Mouse (Mus musculus): Measurements from ENCODE around the gene Cntd1. TPM values are rescaled to one million over a fixed set of nuclear protein-coding genes. Genes with fewer than 3 reads are reported as not detected.

The Cntd1 gene
- 1.2 and 1.6 TPM in 2 replicates for total RNA-seq (2015)
- 1.7 TPM in 2 replicates for total RNA-seq (2017)

- peak; percentile 97 for ATAC-seq (ENCODE audit: poor library complexity, severe bottlenecking)
Observed at GRCm38 (mm10) chr11:101278223-101279192, at the start of gene Cntd1, which contains the start of gene Coa3. TSS of gene Cntd1 (plus strand) at chr11:101279012. TSS of gene Coa3 (minus strand) at chr11:101279114.

- ATAC-seq (ENCODE audit: poor library complexity, severe bottlenecking) = no peak
Observed at GRCm38 (mm10) chr11:101229361-101229900, 49.4 kb upstream of the Cntd1 start.

DNA sequence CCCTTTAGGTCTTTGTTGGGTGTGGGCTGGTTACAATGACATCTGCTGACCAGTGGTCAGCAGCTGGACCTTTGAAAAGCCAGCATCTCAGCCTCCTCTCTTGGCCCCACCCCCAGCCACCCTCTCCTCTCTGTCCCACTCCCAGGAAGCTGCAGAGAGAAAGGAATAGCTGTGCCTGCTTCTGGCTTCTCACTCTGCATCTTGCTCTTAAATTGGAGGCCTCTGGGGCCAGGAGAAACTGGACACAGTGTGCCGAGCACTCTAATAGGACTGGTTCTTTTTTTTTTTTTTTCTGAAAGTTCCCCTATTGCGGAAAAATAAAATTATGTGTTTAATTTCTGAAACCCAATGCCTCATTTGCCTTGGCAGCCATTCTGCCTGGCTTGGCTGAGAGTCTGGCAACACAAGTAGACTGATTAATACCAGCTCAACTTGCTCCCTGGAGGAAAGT, 48.7 kb upstream of the Cntd1 start:
- ATAC-seq (ENCODE audit: poor library complexity, severe bottlenecking) = no peak

DNA sequence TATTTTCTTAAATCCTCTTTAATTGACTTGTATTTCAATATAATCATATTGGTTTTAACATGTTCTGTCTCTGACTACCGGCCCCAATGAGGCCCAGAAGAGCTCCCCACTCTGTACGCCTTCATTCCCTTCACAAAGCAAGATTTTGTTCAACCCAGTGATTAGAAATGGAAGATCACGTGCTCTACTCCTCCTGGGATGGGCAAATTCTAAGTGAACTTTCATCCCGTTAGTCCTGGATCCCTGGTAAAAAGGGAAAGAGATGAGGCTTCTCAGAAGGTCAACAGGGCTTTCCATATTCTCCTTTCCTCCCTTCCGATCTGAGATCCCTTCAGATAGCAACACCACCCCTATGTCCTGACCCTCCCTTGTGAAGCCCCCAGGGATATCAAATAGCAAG, 48.3 kb upstream of the Cntd1 start:
- no peak for ATAC-seq (ENCODE audit: poor library complexity, severe bottlenecking)

- peak; percentile 27; the same call in 1 of the 2 replicates for ATAC-seq (ENCODE audit: poor library complexity, severe bottlenecking)
Observed at GRCm38 (mm10) chr11:101230991-101231871, 47.6 kb upstream of the Cntd1 start.

GRCm38 (mm10) chr11:101232010-101232839, 46.6 kb upstream of the Cntd1 start:
- ATAC-seq (ENCODE audit: poor library complexity, severe bottlenecking) = peak; percentile 47; the same call in 1 of the 2 replicates

DNA sequence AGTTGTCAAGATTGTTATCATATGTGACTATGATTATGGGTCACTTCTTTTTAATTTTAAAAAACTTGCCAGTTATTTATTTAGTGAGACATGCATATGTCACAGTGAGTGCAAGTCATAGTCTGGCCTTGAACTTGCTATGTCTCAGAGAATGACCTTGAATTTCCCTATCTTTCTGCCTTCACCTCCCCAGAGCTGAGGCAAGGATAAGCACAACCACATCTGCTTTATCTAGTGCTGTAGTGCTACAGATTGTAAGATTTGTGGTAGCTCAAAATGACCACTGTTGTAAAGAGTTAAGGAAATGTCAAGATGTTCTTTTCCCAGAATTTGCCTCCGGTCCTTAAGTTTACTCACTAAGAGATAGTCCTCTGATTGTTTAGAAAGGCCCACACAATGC, 45.6 kb upstream of the Cntd1 start:
- ATAC-seq (ENCODE audit: poor library complexity, severe bottlenecking) = no peak

DNA sequence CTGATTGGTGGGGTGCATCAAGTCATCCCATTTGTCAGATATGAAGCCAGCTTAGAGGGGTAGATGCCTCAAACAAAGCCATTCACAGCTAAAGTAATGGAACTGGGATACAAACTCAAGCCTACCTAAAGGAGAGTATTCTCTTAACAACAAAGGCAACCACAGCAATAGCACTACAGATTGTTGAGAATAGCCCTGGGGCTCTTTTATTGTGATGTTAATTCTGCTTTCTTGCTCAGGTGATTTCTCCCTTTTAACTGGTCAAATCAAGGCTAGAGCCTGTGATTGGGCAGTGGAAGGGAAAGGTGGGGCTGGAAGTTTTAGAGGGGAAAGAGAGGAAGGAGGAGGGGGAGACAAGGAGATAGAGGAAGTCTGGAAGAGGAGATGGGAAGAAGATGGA, 44.7 kb upstream of the Cntd1 start:
- no peak for ATAC-seq (ENCODE audit: poor library complexity, severe bottlenecking)

DNA sequence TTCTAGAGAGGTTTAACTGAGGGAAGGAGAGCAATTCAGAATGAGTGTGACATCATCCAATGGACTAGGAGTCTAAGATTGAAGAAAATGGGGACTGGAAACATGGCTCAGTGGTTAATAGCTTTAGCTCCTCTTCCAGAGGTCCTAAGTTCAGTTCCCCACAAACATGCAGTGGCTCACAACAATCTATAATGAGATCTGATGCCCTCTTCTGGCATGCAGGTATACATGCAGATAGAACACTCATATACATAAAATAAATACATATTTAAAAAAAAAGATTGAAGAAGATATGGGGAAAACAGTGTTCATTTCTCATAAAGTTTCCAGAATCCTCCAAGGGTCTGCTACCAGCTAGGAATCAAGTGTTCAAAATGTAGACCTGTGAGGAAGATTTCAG, 43.4 kb upstream of the Cntd1 start:
- ATAC-seq (ENCODE audit: poor library complexity, severe bottlenecking) = no peak

DNA sequence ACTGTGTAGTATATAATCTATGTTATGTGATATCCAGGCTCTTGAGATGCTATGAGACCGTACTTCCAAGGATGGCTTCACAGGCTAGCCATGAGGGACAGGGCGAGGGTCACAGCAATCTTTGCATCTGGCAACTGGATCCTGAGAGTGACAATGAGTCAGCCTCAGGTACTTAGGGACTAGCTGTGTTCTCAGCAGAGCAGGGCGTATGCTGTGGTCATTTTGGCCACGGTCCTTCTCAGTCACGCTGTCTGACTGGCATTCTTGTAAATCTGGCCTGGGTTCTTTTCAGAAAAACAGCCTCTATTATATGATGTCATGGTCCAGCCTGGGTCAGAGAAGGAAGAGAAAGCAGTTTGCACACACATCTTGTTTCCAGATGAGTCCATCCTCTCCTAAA, 42.0 kb upstream of the Cntd1 start:
- ATAC-seq (ENCODE audit: poor library complexity, severe bottlenecking) = no peak

DNA sequence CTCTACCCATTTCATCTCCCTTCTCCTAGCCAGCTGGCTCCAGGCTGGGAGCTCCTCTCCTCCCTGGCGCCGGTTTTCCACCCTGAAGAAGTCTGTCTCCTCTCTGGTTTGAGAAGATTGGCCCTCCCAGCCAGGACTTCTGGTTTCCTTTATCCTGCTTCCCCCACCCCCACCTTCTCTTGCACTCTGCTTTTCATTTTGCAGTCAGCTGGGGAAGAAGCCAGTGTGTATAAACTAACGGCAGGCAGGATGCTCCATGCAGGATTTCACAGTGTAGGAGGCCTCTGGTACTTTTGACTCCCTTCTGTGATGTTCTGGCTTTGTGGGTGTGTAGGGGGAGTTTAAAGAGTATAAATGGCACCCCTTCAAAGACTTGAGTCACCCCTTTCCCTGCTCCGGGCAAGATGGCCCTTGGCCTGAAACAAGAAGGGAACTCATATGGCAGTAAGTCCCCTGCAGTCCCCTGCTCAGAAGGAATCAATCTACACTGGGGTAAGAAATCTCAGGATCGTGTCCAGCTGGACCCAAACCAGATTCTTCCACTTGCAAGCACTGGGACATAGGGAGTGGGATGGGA, 40.7 kb upstream of the Cntd1 start:
- ATAC-seq (ENCODE audit: poor library complexity, severe bottlenecking) = no peak

DNA sequence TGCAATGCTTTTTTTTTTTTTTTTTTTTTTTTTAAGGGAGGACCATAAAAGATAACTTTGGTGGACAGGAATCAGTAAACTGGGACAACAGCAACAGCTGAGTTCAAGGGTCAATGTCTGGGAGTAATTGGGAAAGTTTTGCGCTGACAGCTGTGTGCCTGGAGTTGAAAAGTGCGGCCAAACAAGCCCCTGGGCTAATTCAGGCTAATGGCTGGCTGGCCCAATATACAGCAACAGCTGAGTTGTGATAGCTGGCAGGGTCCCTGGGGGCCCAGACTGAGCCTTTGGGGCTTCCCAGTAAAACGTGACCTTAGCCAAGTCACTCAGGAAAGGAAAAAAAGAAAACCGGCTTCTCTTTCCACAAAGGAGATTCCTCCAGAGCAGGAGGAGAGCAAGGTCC, 33.7 kb upstream of the Cntd1 start:
- no peak for ATAC-seq (ENCODE audit: poor library complexity, severe bottlenecking)

DNA sequence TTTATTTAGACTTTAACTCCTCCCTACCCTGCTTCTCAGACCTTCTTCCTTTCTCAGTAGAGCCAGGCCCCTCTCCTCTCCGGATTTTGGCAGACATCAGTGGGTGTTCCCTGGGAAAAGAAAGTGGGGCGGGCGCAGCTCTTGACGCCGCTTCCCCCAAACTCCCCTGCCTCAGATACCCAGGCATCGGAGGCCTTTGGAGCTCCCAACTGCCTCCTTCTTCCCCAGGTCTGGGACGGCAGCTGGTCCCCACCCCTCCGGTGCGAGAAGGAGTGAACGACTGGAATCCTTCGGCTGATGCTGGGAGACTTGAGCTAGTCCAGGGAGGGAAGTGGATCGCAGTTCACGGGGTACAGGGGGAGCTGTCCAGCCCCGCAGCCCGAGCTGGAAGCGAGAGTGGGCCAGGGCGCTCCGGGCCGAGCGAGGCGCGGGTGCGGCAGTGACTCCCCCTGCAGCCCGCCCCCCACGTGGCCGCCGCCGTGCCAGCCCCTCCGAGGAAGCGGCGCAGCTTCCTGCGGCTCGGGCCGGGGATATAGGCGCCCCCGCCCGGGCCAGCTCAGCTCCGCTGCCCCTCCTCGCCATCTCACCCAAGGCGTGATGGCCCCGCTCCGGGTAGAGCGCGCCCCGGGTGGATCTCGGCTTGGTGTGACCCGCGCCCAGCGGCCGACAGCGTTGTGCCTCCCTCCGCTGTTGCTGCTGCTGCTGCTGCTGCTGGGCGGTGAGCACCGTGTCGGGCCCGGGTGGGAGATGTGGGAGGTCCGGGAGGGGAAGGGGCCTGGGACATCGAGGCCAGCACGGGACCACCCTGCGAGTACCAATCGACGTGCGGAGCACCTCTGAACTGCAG, 32.7 kb upstream of the Cntd1 start, which contains the start of gene Ramp2:
Gene Ramp2, plus strand, starts transcription at position 174 of the 847 bp plus-strand sequence.
- ATAC-seq (ENCODE audit: poor library complexity, severe bottlenecking) = 0 out of 2 replicates have a peak, but pooled peaks have one; percentile 15

DNA sequence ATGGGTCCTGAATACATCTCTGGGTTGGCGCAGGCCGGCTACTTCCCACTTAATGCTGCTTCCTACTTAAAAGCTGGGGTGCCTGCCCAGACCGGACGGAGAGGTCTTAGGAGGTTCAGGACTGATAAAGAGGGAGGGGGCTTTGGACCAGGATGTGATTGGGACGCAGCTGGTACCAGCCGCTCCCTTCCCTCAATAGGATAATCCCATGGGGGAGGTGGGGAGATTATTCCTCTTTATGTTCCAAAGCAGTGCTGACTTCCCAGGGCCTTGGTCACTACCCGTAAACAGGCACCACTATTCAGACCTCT, 32.2 kb upstream of the Cntd1 start:
- ATAC-seq (ENCODE audit: poor library complexity, severe bottlenecking) = peak; percentile 30; the same call in 1 of the 2 replicates

GRCm38 (mm10) chr11:101247521-101248030, 31.2 kb upstream of the Cntd1 start:
- ATAC-seq (ENCODE audit: poor library complexity, severe bottlenecking) = no peak

GRCm38 (mm10) chr11:101248258-101248994, 30.4 kb upstream of the Cntd1 start:
- peak; percentile 56 for ATAC-seq (ENCODE audit: poor library complexity, severe bottlenecking)

DNA sequence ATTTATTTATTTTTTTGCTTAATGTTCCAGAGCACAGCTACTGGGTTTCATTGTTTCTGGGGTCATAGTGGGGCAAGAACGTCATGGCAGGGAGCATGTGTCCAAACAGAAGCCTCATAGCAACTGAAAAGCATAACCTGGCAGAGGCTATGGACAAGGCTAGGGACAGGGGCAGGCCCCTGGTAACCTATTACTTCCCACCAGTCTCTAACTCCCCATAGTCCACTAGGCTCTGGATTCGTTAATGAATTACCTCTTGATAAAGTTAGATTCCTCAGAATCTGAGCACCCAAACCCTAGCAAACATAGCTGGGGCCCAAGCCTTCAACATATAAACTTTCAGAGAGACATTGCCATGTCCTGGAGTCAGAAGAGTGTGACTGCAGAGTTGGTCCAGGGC, 27.8 kb upstream of the Cntd1 start:
- ATAC-seq (ENCODE audit: poor library complexity, severe bottlenecking) = no peak

GRCm38 (mm10) chr11:101252941-101253340, 25.9 kb upstream of the Cntd1 start:
- no peak for ATAC-seq (ENCODE audit: poor library complexity, severe bottlenecking)
